Mouse (Mus musculus) cerebellum, adult 2 months (tissue): ENCODE measurements at regions not wholly inside any gene's neighbourhood (a gene's known extent, or its start where the extent isn't known, plus 50 kb on each side); places are given as distances from the start of the nearest gene placed in this dataset.

ENCODE experiments used
- CTCF ChIP-seq: fragments of 200-500 bp; IDR thresholded peaks from 2 replicates; pipeline ENCODE4 v1.5.1; 2011; ENCODE audit warnings: low read depth, mild to moderate bottlenecking, control low read depth, low read length, moderate library complexity, borderline replicate concordance; ENCODE audit not compliant: insufficient read depth
- POLR2A ChIP-seq: fragments of 200-500 bp; IDR thresholded peaks from 2 replicates; pipeline ENCODE4 v1.6.1; 2011; ENCODE audit warnings: low read length, control low read depth, borderline replicate concordance; ENCODE audit not compliant: insufficient read depth

- TF ChIP-seq POLR2A, result no peak
- TF ChIP-seq CTCF, result peak; percentile 57; the same call in 1 of the 2 replicates
Observed at GRCm38 (mm10) chr8:89849416-89850208, 498.5 kb downstream of the Tox3 start.
